Mouse (Mus musculus) thymus, postnatal 4 days (tissue): ENCODE results near the gene Leo1.

Experiments used
- DNase-seq: peaks from one replicate; pipeline ENCODE4 v3.0.0; 2021

The Leo1 gene

GRCm38 (mm10) chr9:75440796-75441666, at the start of gene Leo1:
Gene Leo1 (plus strand): TSS chr9:75441524.
- peak; percentile 86 for DNase-seq

GRCm38 (mm10) chr9:75393251-75393650, 48.1 kb upstream of the Leo1 start:
- no peak for DNase-seq

GRCm38 (mm10) chr9:75395971-75396370, 45.4 kb upstream of the Leo1 start:
- DNase-seq: no peak

DNA sequence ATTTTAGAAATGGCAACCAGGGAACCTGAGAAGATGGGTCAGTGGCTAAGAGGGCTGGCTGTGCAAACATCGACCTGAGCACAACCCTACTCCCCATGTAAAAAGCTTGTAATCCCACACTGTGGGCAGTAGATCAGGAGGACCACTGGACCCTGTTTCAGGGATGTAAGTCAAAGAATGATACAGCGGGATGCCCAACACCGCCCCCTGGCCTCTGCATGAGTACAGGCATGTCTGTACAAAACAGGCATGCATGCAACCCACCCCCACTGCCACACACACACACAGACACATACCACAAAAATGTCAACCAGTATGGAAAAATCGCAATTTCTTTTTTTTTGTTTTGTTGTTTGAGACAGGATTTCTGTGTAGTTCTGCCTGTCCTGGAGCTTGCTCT, 42.3 kb upstream of the Leo1 start:
- DNase-seq: peak; percentile 49

DNA sequence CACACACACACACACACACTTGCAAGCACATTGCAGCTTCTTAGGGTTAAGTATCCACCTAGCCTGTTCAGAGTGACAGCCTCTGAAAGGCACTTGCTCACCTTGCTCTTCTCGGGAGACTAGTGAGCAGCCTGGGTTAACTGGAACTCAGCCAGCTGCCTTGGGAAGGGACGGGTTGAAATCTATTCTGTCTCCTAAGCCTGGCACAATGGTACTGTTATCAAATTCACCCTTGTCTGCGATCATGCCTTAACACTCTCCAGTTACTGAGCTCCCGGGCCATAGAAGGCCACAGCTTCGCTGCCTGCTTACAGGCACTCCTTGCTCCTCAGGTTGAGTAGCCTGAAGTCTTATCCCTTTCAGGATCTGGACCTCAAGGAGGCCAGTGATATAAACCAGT, 40.7 kb upstream of the Leo1 start:
- no peak for DNase-seq

DNA sequence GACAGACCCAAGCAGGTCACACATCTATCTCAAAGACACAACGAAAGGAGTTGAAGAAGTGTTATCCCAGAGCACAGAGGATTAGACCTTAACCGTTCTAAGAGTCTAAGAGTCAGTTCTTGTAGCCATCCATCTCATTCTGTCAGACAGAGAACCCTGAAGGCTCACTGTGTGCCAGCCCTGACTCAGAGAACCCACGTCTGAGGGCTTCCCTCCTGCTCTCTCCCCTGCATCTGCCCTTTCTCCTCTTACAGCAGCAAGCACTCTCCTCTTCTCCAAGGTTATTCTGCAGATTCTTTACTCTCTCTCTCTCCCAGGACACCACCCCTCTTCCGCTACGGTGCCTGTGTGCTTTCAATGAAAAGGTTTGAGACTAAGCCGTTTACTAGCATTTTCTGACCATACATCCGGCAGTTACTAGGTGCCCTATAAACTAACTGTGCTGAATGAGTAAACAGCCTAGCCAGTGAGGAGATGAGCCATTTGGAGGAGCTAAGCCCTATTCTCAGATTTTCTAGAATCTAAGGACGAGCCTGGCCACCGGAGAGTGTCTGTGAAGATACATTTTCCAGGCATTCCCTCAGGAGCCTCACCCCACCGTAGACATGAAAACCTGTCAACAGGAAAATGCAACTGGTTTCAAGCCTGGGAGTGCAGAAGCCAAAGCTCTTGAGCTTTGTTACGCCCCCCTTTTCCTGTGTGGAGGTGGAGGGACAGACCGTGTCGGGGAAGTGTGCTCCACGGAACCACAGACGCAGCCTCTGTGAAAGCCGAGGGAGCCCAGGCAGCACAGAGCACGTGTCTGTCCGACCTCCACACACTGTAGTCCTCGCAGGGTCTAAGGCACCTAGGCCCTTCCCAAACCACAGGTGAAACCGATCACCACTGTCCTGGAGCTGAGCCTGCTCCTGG, 39.5 kb upstream of the Leo1 start:
- DNase-seq: peak; percentile 59

DNA sequence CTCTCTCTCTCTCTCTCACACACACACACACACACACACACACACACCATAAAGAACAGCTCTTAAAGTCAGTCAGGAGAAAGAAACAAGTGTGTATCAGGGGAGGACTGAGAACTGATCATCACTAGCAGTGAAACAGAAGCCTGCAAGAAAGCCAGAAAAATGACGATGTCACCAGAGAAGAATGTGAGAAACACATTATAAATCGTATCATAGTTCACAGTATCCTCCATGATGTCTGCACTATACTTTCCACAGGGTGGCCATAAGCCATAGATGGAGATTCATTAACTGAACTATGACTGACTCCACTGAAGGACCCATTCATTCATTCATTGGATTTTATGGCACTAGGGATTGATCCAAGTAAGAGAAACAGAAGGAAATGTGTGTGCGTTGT, 37.8 kb upstream of the Leo1 start:
- no peak for DNase-seq

- DNase-seq: no peak
These were observed 35.2 kb upstream of the Leo1 start for GRCm38 (mm10) chr9:75406121-75406520.

DNA sequence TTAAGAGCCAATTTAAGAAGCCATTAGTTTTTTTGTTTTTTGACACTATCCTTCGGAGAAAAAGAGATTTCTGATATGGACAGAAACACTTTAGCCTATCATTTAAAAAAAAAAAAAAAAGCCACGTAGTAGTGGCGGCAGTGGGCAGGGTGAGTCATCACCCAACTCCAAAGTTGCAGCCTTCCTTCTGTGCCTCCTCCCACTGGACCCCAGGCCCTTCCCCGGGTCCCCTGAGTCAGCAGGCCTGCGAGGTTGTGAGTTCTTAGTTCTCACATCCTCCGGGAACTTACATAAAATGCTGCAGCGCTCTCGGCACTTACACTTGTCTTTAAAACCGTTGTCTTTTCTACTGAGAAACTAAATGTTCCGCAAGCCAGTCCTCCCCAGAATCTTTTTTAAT, 33.5 kb upstream of the Leo1 start:
- DNase-seq: peak; percentile 45

GRCm38 (mm10) chr9:75408204-75408826, 33.0 kb upstream of the Leo1 start:
- DNase-seq: no peak

DNA sequence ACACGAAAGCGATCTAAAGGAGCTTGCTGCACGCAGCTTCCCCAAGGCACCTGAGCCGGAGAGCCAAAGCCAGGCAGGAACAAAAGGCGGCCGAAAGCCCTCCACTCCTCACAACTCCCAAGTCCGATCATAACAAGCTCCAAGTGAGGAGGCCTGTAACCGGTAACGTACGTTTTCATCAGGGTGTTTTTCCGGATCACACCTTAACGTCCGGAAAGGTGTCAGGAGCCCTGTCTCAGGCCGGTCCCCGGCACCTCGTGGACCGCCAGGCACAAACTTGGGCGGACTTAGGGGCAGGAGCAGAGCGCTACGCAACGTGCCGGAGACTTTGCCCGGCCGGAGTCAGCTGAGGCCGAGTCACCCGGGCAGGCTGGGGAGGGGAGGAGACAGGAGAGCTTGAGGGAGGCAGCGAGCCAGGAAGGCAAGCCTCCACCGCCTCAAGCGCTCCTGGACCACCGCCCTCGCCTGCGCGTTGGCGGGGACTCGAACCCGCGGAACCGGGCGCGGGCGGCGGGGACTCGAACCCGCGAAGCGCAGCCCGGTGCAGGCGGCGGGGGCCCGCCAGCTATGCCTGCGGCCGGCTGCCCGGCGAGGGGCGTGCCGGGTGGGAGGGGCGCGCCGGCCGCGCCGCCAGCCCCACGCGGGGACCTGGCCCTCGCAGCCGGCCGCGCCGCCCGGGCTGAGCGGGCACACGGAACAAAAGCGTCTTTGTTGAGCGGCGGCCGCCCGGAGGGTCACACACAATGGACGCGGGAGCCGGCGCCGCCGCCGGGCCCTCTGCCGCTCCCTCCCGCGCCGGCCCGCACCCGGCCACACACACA, 32.1 kb upstream of the Leo1 start:
- peak; percentile 73 for DNase-seq

- peak; percentile 99 for DNase-seq
These were observed 31.4 kb upstream of the Leo1 start, which contains the start of gene Mapk6 for GRCm38 (mm10) chr9:75409852-75410378. Gene Mapk6 (minus strand): TSS chr9:75410005.

- DNase-seq: no peak
These were observed 30.3 kb upstream of the Leo1 start for GRCm38 (mm10) chr9:75410868-75411487.

DNA sequence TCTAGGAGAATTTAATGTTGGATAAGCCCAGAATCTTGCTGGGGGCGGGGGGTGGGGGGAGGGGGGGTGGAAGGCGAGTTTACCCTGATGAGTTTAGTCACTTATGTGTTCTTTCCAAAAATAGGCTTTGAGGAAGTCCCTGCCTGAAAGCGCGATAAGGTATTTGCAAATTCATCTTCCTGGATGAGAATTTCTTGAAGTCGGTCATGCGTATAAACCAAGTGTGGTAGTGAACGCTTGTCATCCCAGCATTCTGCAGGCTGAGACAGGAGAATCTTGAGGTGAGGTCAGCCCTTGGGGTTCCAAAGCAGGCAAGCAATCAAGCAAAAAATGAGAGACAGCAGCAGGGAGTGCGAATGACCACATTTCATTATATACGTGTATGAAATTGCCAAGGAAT, 29.7 kb upstream of the Leo1 start:
- DNase-seq: no peak

DNA sequence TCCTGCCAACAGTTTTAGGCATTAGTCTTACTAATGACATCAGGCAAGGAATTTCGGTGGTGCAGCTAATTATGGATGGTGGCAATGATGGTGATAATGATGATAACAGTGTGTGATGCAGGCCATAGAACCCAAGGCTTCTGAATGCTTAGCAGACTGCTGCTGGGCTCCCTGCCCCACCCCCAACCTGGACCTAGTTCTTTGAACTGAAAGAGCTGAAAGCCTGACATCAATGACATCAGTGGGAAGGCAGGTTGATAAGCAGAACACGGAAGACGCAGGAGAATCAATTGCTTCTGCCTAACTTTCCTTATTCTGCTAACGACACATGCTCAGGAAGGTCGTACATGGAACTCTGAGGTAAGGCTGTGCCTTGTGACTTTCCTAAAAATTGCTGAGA, 28.1 kb upstream of the Leo1 start:
- DNase-seq: peak; percentile 56

GRCm38 (mm10) chr9:75414204-75414603, 27.1 kb upstream of the Leo1 start:
- DNase-seq: peak; percentile 87

DNA sequence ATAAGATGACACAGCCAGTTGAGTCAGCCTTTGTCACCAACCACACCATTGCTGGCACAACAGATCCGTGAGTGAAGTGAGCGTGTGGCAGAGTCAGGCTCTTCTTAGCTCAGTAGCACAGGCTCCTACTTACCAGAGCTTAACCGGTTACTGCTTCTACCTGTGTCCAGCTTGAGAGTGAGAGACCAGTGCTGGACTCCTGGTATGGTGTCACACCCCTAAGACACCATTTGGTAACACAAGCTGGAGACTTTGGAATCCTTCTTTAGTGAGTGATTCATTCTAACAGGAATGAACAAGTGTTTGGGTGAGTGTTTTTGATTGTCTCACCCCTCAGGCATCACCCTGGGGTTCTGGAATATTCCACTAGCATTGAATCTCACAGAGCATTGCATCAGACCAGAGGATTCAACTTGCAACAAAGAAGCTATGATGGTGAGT, 19.1 kb upstream of the Leo1 start:
- no peak for DNase-seq

DNA sequence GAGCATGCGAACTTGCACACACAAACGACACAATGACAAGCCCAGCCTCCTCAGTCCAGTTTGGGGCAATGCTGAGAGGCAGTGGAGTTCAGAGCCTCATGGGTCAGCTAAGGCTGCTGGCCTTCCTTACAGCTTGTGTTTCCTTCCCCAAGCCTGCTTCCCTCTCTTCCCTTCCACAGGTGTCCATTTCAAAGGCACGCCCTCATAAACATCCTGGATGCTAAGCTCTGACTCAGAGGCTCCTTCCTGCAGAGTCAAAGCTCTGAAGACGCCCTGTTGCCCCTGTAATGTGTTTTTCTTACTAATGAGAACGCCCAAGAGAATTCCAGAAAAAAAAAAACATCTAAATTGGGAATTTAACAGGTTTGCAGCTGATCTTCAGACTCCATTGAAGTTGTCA, 17.6 kb upstream of the Leo1 start:
- no peak for DNase-seq

DNA sequence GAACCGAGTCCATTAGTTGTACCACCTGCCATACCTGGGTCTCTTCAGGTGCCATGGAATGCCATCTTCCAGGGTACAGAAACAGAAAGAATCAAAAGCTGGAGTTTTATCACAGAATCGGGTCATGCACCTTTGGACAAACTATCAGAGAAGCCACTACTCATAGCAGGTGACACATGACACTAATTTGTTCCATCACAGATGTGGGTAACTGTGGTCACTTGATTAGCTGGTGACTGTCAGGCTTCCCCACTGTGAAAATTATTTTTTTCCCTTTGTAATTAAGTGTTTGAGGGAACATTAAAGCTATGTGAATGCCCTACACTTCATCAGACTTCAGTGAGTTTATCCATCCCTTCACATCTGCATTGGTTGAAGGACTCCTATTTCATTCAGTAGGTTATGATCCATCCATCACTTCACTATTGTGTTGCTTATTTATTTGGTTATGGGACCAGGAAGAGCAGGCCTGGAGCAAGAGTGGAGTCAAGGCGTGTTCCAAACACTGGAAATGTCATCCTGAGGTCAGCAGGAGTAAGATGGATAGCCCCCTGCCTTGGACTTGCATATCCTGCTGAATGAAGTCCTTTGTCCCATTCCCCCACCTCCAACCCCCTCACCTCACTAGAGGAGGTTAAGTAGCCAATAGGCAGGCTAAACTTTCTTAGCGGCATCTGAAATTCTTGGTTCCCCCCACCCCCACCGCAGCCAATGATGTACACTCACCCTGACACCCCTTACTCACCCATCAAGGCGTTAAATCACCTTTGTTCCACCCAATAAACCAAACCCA, 16.8 kb upstream of the Leo1 start:
- no peak for DNase-seq

GRCm38 (mm10) chr9:75425796-75426391, 15.4 kb upstream of the Leo1 start:
- no peak for DNase-seq
